Mouse (Mus musculus): ENCODE results near the gene Trib3.

GRCm38 (mm10) chr2:152343329-152344213 is at the start of gene Trib3:
- no peak for TF ChIP-seq ZNF384 (IDR thresholded peaks at IDR 0.05; ENCODE audit: low read depth, low read length)
- TF ChIP-seq MAFK (IDR thresholded peaks at IDR 0.05; ENCODE audit: insufficient read depth, low read depth, low read length), result no peak
- no peak for TF ChIP-seq CHD2 (IDR thresholded peaks at IDR 0.05; ENCODE audit: low read depth, low read length)

Data from ES-E14 (cell line).